Mouse (Mus musculus) kidney, adult 2 months (tissue): ENCODE measurements at regions not wholly inside any gene's neighbourhood (a gene's known extent, or its start where the extent isn't known, plus 50 kb on each side); places are given as distances from the start of the nearest gene placed in this dataset.

ENCODE experiments used
- CTCF ChIP-seq: fragments of 200-500 bp; conservative IDR thresholded peaks from 2 replicates; pipeline ENCODE4 v1.5.1; 2011; ENCODE audit warnings: low read depth, mild to moderate bottlenecking, control low read depth, low read length, moderate library complexity, mixed read lengths; ENCODE audit not compliant: insufficient read depth, insufficient read length
- POLR2A ChIP-seq: fragments of 200-500 bp; IDR thresholded peaks from one replicate; pipeline ENCODE4 v1.6.1; 2011; ENCODE audit warnings: low read depth, low read length, control low read depth

GRCm38 (mm10) chr2:178735099-178735498, 304.8 kb downstream of the Cdh26 start:
- TF ChIP-seq CTCF (no peak), POLR2A (no peak)
